Mouse (Mus musculus) neutrophil, adult 59 days (primary cell): ENCODE results near the gene Vmn1r167. TPM values are rescaled to one million over a fixed set of nuclear protein-coding genes. Genes with fewer than 3 reads are reported as not detected.

ENCODE experiments used
- total RNA-seq, 2 experiments: library from RNA; stranded (reverse); gene quantifications; 1 replicate in 1 of 2; 2 replicates in 1 of 2; pipeline ENCODE4 v1.2.4; 2023

Gene Vmn1r167
- total RNA-seq, result not detected

GRCm38 (mm10) chr7:23507106-23507505 lies at the start of gene Vmn1r167:
Vmn1r167 (minus strand) TSS chr7:23507206.

GRCm38 (mm10) chr7:23539432-23539831 lies 32.4 kb upstream of the Vmn1r167 start, which contains the start of gene Vmn1r168:
Vmn1r168 (plus strand) TSS chr7:23539732.

Other genes with a start within 250 kb of the Vmn1r167 start
- gene Gm6902, start 228.3 kb downstream of the Vmn1r167 start, total RNA-seq, result not detected
- gene Nlrp4e, start 206.0 kb downstream of the Vmn1r167 start, total RNA-seq, result not detected
- gene Nlrp5, start 121.3 kb downstream of the Vmn1r167 start, total RNA-seq, result not detected
- gene Vmn1r168, start 32.5 kb upstream of the Vmn1r167 start, total RNA-seq, result not detected
- gene Vmn1r169, start 68.3 kb upstream of the Vmn1r167 start, total RNA-seq, result not detected
- gene Vmn1r170, start 99.0 kb upstream of the Vmn1r167 start, total RNA-seq, result not detected
- gene Vmn1r171, start 123.5 kb upstream of the Vmn1r167 start, total RNA-seq, result not detected
- gene Vmn1r172, start 151.1 kb upstream of the Vmn1r167 start, total RNA-seq, result not detected
- gene Vmn1r173, start 193.5 kb upstream of the Vmn1r167 start, total RNA-seq, result not detected
- gene Vmn1r174, start 245.1 kb upstream of the Vmn1r167 start, total RNA-seq, result not detected